Mouse (Mus musculus) layer of hippocampus, adult 6 months (tissue): ENCODE data around the gene Olfr1369-ps1. TPM values are rescaled to one million over a fixed set of nuclear protein-coding genes. Genes with fewer than 3 reads are reported as not detected.

Source experiments
- long read RNA-seq, 2 experiments: library from polyadenylated mRNA; unstranded; transcript quantifications; one replicate each; pipeline ENCODE4 v2.0.0; 2019 to 2020
- polyA plus RNA-seq: library from polyadenylated mRNA; unstranded; fragments of <200 nt; fragmentation: Nextera tagmentation; gene quantifications from 2 replicates; pipeline ENCODE4 v1.2.3, GENCODE M21; 2021

The Olfr1369-ps1 gene
- polyA plus RNA-seq, result 0.06 TPM in 1 of 2 replicates, not detected in the other
- long read RNA-seq, experiment 1, result 0 reads
- long read RNA-seq, experiment 2, result 0 reads

GRCm38 (mm10) chr13:21111183-21111582 lies at the start of gene Olfr1369-ps1:
Gene Olfr1369-ps1 (plus strand): TSS chr13:21111483.

GRCm38 (mm10) chr13:21074847-21075246 lies 36.4 kb upstream of the Olfr1369-ps1 start, which contains the start of gene Olfr1370:
Gene Olfr1370 (minus strand): TSS chr13:21074947.

GRCm38 (mm10) chr13:21129339-21129738 lies 18.1 kb downstream of the Olfr1369-ps1 start, which contains the start of gene Olfr263:
Gene Olfr263 (plus strand): TSS chr13:21129639.

GRCm38 (mm10) chr13:21145767-21146166 lies 34.5 kb downstream of the Olfr1369-ps1 start, which contains the start of gene Olfr1368:
Gene Olfr1368 (minus strand): TSS chr13:21145867.

Other genes starting within 250 kb of the Olfr1369-ps1 start
- gene Olfr1370, start 36.5 kb upstream of the Olfr1369-ps1 start, polyA plus RNA-seq, result not detected in 2 replicates
- gene Olfr263, start 18.2 kb downstream of the Olfr1369-ps1 start, polyA plus RNA-seq, result not detected in 2 replicates
- not detected in 2 replicates for gene Olfr1368, start 34.4 kb downstream of the Olfr1369-ps1 start, polyA plus RNA-seq
- gene Trim27, start 68.0 kb downstream of the Olfr1369-ps1 start, polyA plus RNA-seq, result 36.6 and 42.5 TPM in 2 replicates
- not detected in 2 replicates for gene Gpx5, start 181.2 kb downstream of the Olfr1369-ps1 start, polyA plus RNA-seq
- gene Gpx6, start 200.6 kb downstream of the Olfr1369-ps1 start, polyA plus RNA-seq, result not detected in 2 replicates
- not detected in 2 replicates for gene Olfr1367, start 235.4 kb downstream of the Olfr1369-ps1 start, polyA plus RNA-seq